Mouse (Mus musculus) cerebellum, adult 11 months (tissue): ENCODE results near the gene Fam71a.

Experiments
- DNase-seq: peaks from one replicate; pipeline ENCODE4 v3.0.0; 2022

The Fam71a gene

GRCm38 (mm10) chr1:191164717-191165116 lies at the start of gene Fam71a:
TSS of gene Fam71a (minus strand) at chr1:191164817.
- no peak for DNase-seq

DNA sequence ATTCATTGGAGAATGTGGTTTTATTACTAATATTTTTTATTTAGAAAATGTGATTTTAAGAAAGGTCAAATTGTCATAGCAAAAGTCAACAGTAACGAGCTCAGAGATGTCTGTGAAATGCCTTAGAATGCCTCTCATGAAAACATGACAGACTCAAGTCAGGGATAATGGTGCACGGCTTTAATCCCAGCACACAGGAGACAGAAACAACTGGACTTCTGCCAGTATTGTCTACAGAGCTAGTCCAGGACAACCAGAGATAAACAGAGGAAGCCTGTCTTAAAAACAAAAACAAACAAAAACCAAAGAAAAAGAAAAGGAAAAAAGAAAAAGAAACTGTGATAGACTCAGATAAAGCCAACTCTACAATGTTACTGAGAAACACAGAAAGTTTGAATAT lies 46.5 kb upstream of the Fam71a start:
- no peak for DNase-seq

DNA sequence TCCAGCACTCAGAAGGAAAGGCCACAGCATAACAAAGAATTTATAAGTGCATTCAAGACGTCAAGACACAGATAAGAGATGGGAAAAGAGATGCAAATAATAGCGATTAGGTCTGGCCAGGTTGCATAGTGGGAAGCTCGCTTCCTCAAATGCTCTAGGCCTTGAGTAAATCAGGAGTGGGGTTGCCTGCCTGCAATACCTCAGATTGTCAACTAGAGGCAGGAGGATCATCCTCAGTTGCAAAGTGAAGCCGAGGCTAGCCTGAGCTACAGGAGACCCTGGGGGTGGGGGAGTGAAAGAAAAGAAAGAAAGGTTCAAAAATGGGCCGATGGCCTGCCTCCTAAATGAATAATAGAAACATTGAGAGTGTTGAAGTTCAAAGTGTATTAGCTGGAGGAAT lies 41.2 kb upstream of the Fam71a start:
- DNase-seq, result no peak

DNA sequence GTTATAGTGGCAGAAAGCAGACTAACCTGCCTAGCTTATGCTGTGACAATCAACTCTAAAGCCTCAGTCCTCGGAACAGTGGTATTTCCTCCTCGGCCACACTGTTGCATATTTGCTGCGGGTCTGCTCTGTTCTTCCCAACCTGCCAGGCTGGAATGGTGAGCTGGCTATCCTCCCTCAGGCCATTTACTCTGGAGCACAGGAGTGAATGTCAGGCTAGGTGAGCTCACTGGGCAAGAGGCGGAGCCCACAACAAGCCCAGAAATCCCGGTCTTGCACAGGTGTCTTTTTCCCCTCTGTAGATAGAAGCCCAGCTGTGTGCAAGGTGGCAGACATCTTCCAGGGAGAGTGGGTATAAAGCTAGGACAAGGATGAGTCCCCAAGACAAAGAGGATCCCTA lies 40.3 kb upstream of the Fam71a start:
- DNase-seq, result no peak

- DNase-seq, result no peak
Measured at GRCm38 (mm10) chr1:191203496-191203895, 38.9 kb upstream of the Fam71a start.

DNA sequence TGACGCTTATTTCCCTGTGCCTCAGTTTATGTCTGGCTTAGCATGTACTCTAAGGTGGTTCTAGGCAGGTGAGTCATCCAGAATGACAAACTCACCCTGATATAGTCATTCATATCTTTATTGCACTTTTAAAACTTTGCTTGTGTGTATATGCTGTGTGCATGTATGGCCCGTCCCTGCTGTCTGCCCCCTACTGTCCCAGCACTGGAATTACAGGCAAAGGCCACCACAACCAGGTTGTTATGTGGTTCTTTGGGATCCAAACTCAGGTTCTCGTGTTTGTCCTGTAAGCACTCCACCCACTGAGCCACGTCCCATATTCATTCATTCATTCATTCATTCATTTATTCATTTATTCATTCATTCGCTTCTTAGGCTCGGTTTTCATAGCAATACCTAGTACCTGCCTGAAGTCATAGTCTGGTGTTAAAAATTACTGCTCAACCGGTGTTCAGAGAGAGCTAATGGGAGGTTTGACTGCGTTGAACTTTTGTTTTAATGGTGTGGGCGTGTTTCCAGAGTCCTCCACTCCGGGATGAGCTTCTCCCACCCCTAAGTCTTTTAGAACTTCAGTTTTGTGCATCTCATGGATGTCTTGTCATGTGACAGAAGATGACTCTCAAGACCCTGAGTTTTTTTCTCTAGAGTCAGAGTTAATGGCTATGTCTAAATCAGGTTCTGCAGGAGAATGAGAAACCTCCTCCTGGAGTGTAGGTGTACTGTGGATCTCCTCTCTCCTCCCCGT lies 37.8 kb upstream of the Fam71a start:
- DNase-seq, result no peak

GRCm38 (mm10) chr1:191200816-191201602 lies 36.4 kb upstream of the Fam71a start:
- no peak for DNase-seq

GRCm38 (mm10) chr1:191197916-191198315 lies 33.3 kb upstream of the Fam71a start:
- no peak for DNase-seq

DNA sequence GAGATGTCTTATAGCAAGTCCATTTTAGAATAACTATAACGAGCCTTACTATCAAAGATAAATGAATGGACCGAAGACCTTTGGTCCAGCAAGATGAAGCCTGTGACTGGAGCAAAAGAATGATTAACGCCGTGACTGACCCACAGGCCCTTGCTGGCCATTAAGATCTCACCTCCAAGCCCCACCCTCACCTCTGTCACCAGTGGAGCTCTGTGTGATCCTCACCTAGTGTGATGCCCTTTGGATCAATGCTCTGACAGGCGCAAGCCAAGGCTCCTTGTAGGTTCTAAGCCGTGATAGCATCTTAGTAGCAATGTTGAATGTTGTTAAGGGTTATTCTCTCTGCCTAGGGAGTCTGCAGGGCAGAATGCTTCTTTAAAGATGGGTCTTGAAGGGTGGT lies 31.4 kb upstream of the Fam71a start:
- DNase-seq, result no peak

DNA sequence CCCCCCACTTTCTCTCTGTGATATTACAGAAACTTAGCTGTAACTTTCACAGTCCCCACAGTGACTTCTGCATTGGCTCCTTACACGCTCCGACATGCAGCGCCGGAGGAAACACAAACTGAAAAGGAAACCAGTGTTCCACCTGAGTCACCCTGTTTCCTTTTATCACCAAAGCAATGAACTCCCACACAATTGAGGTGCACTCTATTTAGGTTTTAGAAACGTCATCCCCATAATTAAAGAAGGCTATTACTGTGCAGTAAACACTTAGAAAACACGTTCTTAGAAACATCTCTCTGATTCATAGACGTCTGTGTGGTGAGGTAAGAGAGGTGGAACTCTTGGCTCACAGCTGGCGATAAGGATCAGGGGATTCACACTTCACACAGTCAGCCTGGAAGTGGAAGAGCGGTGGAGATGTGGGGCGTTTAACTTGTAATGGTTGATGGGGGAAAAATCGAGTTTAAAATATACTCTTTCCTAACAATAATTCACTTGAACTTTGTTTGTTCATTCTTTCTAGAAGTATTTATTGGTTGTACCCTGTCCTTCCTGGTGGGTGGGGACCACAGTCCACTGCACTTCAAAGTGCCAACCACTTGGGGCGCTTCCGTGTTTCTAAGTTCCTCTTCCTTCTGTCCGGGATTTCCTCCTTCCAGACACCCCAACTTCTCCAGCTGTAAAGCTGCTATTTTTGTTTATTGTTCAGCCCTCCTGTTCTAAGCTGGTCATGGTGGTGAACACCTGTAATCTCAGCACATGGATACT lies 29.2 kb upstream of the Fam71a start:
- no peak for DNase-seq

GRCm38 (mm10) chr1:191192751-191193150 lies 28.1 kb upstream of the Fam71a start:
- no peak for DNase-seq

- DNase-seq, result no peak
Measured at GRCm38 (mm10) chr1:191192213-191192612, 27.6 kb upstream of the Fam71a start.

DNA sequence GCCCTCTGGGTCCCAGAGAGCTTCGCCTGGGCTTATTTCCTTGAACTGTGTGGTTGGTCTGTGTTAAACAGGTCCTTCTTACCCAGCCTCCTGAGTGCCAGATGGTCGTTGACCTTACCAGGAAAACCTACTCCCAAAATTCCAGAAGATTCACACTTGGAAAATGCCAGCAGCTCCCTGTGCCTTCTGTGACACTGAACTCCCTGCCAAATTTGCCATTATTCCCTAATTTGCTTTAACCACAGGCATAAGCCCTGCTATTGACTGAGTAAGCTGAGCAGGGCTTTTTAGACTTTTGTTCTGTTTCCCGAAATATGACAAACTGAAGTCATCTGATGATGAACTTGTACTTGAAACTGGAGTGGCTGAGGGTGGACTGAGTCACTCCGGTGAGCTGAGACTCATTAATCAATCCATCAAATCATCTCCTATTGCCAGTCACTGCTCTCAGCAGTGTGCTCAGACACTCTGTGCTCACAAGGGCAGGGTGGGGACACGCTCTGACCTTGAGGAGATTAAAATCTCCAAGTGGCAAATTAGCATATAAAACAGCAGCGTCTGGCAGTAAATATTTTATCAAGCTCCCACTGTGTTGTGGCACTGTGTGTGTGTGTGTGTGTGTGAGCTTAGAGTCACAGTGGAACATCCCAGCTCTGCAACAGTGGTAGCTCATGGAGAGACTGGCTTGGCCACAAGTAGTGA lies 25.2 kb upstream of the Fam71a start:
- no peak for DNase-seq

DNA sequence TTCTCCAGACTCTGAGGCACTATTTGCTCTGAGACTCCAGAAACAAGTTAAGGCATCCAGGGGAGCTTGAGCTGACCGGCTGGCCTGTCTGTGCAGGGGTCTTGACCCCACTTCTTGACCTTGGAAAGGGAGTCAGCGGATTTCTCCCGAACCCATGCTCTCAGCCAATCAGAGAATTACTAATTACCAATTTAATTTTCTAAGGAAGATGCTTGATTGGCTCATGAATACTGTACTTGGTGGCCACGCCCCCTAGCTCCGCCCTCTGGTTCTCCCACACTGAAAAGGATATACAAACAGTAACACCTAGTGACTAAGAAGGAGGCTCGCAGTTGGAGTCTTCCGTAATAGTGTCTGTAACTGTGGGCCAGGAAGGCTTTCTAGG lies 21.8 kb upstream of the Fam71a start:
- DNase-seq, result no peak

DNA sequence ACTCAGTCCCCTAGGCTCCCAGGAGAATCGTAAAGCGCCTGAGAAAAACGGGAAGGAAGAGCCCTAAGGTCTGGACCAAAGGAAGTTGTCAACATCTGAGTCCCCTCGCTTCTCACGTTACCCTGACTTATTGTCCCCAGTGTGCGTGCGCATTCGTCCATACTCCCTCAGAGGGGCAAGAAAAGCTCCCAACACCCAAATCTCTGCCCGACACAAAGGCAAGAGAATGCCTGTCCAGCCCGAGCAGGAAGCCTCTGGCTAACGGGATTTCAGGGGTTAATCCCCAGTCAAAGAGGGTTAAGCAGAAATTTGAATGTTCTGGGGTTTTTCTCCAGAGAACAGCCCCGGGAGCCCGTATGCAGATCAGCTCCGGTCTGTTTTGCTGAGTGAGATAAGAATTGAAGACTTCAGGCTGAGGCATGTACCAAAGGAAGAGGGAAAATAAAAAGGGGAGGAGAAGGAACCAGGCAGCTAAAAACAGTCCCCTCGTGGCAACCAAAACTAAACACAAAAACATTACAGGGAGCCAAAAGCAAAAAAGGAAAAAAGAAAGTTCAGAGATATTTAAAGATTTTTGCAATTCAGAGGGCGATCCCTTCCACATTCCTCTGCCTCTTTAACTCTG lies 21.3 kb upstream of the Fam71a start:
- no peak for DNase-seq

DNA sequence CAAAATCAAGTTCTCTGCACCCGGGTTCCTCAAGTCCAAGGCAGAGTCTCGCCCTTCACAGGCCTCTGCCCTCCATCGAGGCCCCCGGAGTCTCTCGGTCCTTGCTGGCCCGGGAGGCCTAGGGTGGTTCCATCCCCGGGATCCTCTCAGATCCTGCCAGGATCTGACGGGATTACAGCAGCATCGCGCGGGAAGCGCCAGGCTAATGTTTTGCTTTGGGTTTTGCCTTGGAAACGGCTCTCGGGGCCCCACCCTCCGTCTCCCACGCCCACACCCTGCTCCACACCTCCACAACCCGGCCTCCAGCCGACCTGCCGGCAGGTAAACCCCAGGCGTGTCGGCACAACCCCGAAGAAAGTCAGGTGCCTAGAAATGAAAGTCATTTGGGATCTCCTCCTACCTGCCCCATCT lies 20.2 kb upstream of the Fam71a start:
- no peak for DNase-seq

GRCm38 (mm10) chr1:191184066-191184815 lies 19.6 kb upstream of the Fam71a start:
- DNase-seq, result no peak

DNA sequence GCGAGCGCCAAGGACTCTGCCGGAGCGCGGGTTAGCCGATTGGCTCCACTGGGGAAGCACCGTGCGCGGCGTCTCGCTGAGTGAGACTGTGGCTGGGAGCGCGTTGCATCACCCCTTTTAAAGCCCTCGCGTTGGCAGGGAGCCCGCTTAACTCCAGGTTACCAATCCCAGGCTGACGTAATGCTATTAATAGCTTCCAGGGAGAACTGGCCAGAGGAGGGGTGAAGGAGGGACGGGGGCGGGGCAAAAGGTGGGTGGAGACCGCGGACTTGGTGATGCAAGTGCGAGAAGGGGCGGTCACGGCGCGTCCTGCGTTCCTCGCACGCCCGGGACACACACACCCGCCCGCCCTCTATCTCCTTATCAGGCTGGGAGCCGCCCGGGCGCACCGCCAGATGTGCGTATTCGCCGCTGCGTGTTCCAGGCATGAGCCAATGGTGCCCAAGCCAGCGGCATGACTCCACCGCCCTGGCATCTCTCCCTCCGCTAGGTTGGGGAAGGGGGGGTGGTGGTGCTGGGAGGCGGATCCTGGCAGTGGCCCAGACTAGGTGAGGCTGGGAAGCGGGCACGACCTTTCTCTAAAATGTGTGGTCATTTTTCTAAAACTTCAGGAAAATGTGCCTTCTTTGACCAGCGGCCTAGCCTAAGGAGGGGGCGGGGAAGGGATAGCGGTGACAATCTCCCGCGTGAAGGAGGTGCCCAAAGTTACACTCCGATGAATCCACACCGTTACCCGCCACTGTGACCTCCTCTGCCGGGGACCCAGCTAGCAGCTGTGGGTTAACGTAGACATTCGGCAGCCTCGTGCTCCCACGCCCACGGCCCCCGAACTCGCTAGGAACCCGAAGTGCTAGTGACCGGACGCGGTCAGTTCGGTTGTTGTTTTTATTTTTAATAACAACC lies 18.8 kb upstream of the Fam71a start:
- peak; percentile 79 for DNase-seq

DNA sequence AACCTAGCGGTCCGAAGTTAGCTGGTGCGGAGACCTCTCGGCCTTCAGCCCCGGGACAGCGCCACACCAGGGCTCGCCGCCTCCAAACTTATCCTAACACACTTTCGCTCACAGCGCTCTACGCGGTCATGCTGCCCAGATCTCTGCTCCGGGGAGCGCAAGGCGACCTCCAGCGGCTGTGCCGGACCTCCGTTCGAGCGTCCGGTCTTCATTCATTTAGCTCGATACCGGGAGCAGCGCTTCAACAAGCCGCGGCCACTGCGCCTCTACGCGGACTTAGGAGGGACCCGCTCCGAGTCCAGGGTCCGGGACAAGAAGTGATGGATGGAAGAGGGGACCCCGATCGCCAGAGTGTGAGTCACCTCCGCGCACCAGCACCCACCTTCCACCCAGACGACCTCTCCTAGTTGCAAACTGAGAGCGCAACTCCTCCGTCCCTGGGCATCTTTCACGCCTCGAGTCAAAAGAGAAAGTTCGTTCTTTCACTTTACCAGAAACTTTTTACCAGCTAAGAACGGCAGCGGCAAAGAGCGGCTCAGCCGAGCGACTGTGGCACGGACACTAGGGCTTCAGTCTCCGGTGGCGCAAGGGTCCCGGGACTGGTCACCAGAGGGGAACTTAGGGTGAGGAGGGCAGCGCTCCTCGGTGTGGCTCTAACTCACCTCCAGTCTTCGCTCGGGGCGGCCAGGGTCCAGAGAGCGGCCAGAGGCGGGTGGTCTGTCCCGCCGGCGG lies 18.0 kb upstream of the Fam71a start:
- DNase-seq, result peak; percentile 38
